Mouse (Mus musculus) CH12.LX (cell line): Measurements from ENCODE around the gene Atxn7.

Source experiments
- CHD2 ChIP-seq: IDR thresholded peaks from 2 replicates; pipeline ENCODE4 v1.6.1; 2011; ENCODE audit warnings: low read length, improper control_type of control experiment
- CTCF ChIP-seq, 2 experiments: IDR thresholded peaks in 1 of 2; conservative IDR thresholded peaks in 1 of 2; 2 replicates each; pipeline ENCODE4 v1.5.1; 2011 to 2012; ENCODE audit warnings: low read depth in 2 of 2, low read length in 2 of 2, improper control_type of control experiment in 1 of 2, inconsistent platforms in 1 of 2, mild to moderate bottlenecking in 1 of 2, moderate library complexity in 1 of 2
- E2F4 ChIP-seq: IDR thresholded peaks from 2 replicates; pipeline ENCODE4 v1.6.1; 2011; ENCODE audit warnings: low read depth, low read length, improper control_type of control experiment; ENCODE audit not compliant: insufficient replicate concordance
- EP300 ChIP-seq: IDR thresholded peaks from 2 replicates; pipeline ENCODE4 v1.6.1; 2011; ENCODE audit warnings: low read length, improper control_type of control experiment
- ETS1 ChIP-seq: conservative IDR thresholded peaks from 2 replicates; pipeline ENCODE4 v1.6.1; 2012; ENCODE audit warnings: low read depth, mild to moderate bottlenecking, inconsistent platforms, low read length, improper control_type of control experiment, moderate library complexity
- MAFK ChIP-seq: IDR thresholded peaks from 2 replicates; pipeline ENCODE4 v1.6.1; 2011; ENCODE audit warnings: low read length, improper control_type of control experiment; ENCODE audit not compliant: insufficient replicate concordance
- MAX ChIP-seq: IDR thresholded peaks from 2 replicates; pipeline ENCODE4 v1.6.1; 2011; ENCODE audit warnings: low read length, improper control_type of control experiment
- POLR2AphosphoS2 ChIP-seq: IDR thresholded peaks from 2 replicates; pipeline ENCODE4 v1.6.1; 2011; ENCODE audit warnings: low read depth, low read length, improper control_type of control experiment
- UBTF ChIP-seq: IDR thresholded peaks from 2 replicates; pipeline ENCODE4 v1.6.1; 2012; ENCODE audit warnings: low read depth, mild to moderate bottlenecking, inconsistent platforms, low read length, improper control_type of control experiment, moderate library complexity
- USF1 ChIP-seq: IDR thresholded peaks from 2 replicates; pipeline ENCODE4 v1.6.1; 2014; ENCODE audit warnings: low read depth, mild to moderate bottlenecking, inconsistent platforms, low read length, improper control_type of control experiment
- ZC3H11A ChIP-seq: IDR thresholded peaks from 2 replicates; pipeline ENCODE4 v1.6.1; 2012; ENCODE audit warnings: low read depth, mild to moderate bottlenecking, inconsistent platforms, low read length, improper control_type of control experiment
- ZMIZ1 ChIP-seq: IDR thresholded peaks from 2 replicates; pipeline ENCODE4 v1.6.1; 2012; ENCODE audit warnings: low read depth, mild to moderate bottlenecking, inconsistent platforms, low read length, improper control_type of control experiment

GRCm38 (mm10) chr14:14070541-14071315, 109.5 kb downstream of the Atxn7 start:
- TF ChIP-seq POLR2AphosphoS2 = no peak
- no peak for TF ChIP-seq CHD2
- TF ChIP-seq CTCF (conservative IDR thresholded peaks at IDR 0.05 in 1 of 2, IDR thresholded peaks at IDR 0.05 in 1 of 2; ENCODE audit: low read depth in 2 of 2, low read length in 2 of 2) = no peak; a peak in 1 of 4 replicates
- TF ChIP-seq USF1 = no peak
- no peak for TF ChIP-seq ZMIZ1
- TF ChIP-seq UBTF = no peak
- no peak for TF ChIP-seq EP300
- TF ChIP-seq ZC3H11A = no peak
- TF ChIP-seq ETS1 = no peak
- TF ChIP-seq E2F4 = no peak
- no peak for TF ChIP-seq MAFK
- TF ChIP-seq MAX = no peak
